Mouse (Mus musculus) gastrocnemius, adult 8-10 months (tissue): ENCODE data around the gene Pklr. TPM values are rescaled to one million over a fixed set of nuclear protein-coding genes. Genes with fewer than 3 reads are reported as not detected.

Experiments
- DNase-seq, 2 experiments: peaks; one replicate each; pipeline ENCODE4 v3.0.0; 2022; ENCODE audit warnings: low spot score in 2 of 2
- total RNA-seq, 4 experiments: library from RNA; stranded (reverse); gene quantifications; 2 replicates each; pipeline ENCODE4 v1.2.4; 2022

Gene Pklr
- total RNA-seq, 4 experiments from 2014 or later = 0.11 TPM; not detected in 3

- DNase-seq = no peak
Measured at GRCm38 (mm10) chr3:89163643-89164245, 27.8 kb downstream of the Pklr start.

GRCm38 (mm10) chr3:89164506-89165267 is 28.7 kb downstream of the Pklr start, which contains the start of gene Clk2:
Clk2 (plus strand) TSS chr3:89164795.
- DNase-seq = peak; percentile 91 to 93

- DNase-seq = no peak
Measured at GRCm38 (mm10) chr3:89165268-89165870, 29.4 kb downstream of the Pklr start.

GRCm38 (mm10) chr3:89166945-89167344 is 31.0 kb downstream of the Pklr start:
- no peak for DNase-seq

- DNase-seq = no peak
Measured at GRCm38 (mm10) chr3:89174844-89175243, 38.9 kb downstream of the Pklr start.

GRCm38 (mm10) chr3:89175544-89175943 is 39.6 kb downstream of the Pklr start:
- DNase-seq = no peak

- no peak for DNase-seq
Measured at GRCm38 (mm10) chr3:89176421-89176820, 40.5 kb downstream of the Pklr start.

GRCm38 (mm10) chr3:89177242-89178106 is 41.5 kb downstream of the Pklr start, which contains the start of gene Scamp3:
Scamp3 (plus strand) TSS chr3:89177473.
- DNase-seq = peak; percentile 67 to 79

GRCm38 (mm10) chr3:89178107-89178385 is 42.1 kb downstream of the Pklr start:
- DNase-seq = no peak

GRCm38 (mm10) chr3:89179056-89179455 is 43.1 kb downstream of the Pklr start:
- DNase-seq = no peak

GRCm38 (mm10) chr3:89181749-89182500 is 46.0 kb downstream of the Pklr start:
- no peak for DNase-seq

GRCm38 (mm10) chr3:89182531-89183057 is 46.7 kb downstream of the Pklr start:
- no peak for DNase-seq

GRCm38 (mm10) chr3:89183058-89183958 is 47.4 kb downstream of the Pklr start, which contains the start of gene Fam189b:
Fam189b (plus strand) TSS chr3:89183143.
- DNase-seq = peak; percentile 73 to 75

GRCm38 (mm10) chr3:89183959-89184315 is 48.0 kb downstream of the Pklr start:
- DNase-seq = no peak

GRCm38 (mm10) chr3:89187197-89187596 is 51.3 kb downstream of the Pklr start:
- no peak for DNase-seq

GRCm38 (mm10) chr3:89187690-89188477 is 51.9 kb downstream of the Pklr start:
- DNase-seq = no peak

- DNase-seq = no peak
Measured at GRCm38 (mm10) chr3:89188478-89188875, 52.5 kb downstream of the Pklr start.

- DNase-seq = no peak
Measured at GRCm38 (mm10) chr3:89190436-89190835, 54.5 kb downstream of the Pklr start.

- no peak for DNase-seq
Measured at GRCm38 (mm10) chr3:89193351-89193750, 57.4 kb downstream of the Pklr start.
